Mouse (Mus musculus) testis, adult 2 months (tissue): ENCODE measurements at regions not wholly inside any gene's neighbourhood (a gene's known extent, or its start where the extent isn't known, plus 50 kb on each side); places are given as distances from the start of the nearest gene placed in this dataset.

Source experiments
- CTCF ChIP-seq: fragments of 200-500 bp; IDR thresholded peaks from 2 replicates; pipeline ENCODE4 v1.5.1; 2012; ENCODE audit warnings: low read depth, mild to moderate bottlenecking, inconsistent platforms, low read length, moderate library complexity; ENCODE audit not compliant: control insufficient read depth, insufficient read depth, insufficient replicate concordance
- POLR2A ChIP-seq: fragments of 200-500 bp; IDR thresholded peaks from 2 replicates; pipeline ENCODE4 v1.6.1; 2012; ENCODE audit warnings: low read depth, mild to moderate bottlenecking, inconsistent platforms, low read length, moderate library complexity; ENCODE audit not compliant: control insufficient read depth

GRCm38 (mm10) chr4:55689479-55689878 lies 157.2 kb upstream of the Klf4 start:
- TF ChIP-seq CTCF = no peak
- TF ChIP-seq POLR2A = no peak
